Mouse (Mus musculus) ES-Bruce4 (cell line): ENCODE results near the gene Serpina3j. TPM values are rescaled to one million over a fixed set of nuclear protein-coding genes. Genes with fewer than 3 reads are reported as not detected.
"Not testable (repeated sequence)": the region's sequence is repeated elsewhere in the genome, so short reads cannot be mapped to it uniquely, and the experiment has no call there.

ENCODE experiments used
- H3K27ac ChIP-seq: 2 replicates; pipeline ENCODE4 v1.5.1; 2012; ENCODE audit warnings: low read length, inconsistent platforms; ENCODE audit not compliant: insufficient read depth
- H3K27me3 ChIP-seq: 2 replicates; pipeline ENCODE4 v1.6.1; 2012; ENCODE audit warnings: mild to moderate bottlenecking, low read length, inconsistent platforms; ENCODE audit not compliant: control insufficient read depth, poor library complexity, insufficient read depth, severe bottlenecking
- H3K36me3 ChIP-seq: 2 replicates; pipeline ENCODE4 v1.6.1; 2012; ENCODE audit warnings: inconsistent platforms, mild to moderate bottlenecking, low read length, moderate library complexity; ENCODE audit not compliant: control insufficient read depth, poor library complexity, insufficient read depth, severe bottlenecking
- H3K4me1 ChIP-seq: one replicate; pipeline ENCODE4 v1.8.1; 2011; ENCODE audit warnings: low read length; ENCODE audit not compliant: control insufficient read depth, insufficient read depth
- H3K4me3 ChIP-seq: 2 replicates; pipeline ENCODE4 v1.5.1; 2011; ENCODE audit warnings: low read depth, mild to moderate bottlenecking, low read length
- H3K9ac ChIP-seq: 2 replicates; pipeline ENCODE4 v1.6.1; 2012; ENCODE audit warnings: low read depth, mild to moderate bottlenecking, inconsistent platforms; ENCODE audit not compliant: poor library complexity, severe bottlenecking
- H3K9me3 ChIP-seq: replicated peaks from 2 replicates; pipeline ENCODE4 v1.6.1; 2012; ENCODE audit warnings: mild to moderate bottlenecking, low read length, inconsistent platforms; ENCODE audit not compliant: control insufficient read depth, poor library complexity, insufficient read depth, severe bottlenecking
- CTCF ChIP-seq: IDR thresholded peaks from one replicate; pipeline ENCODE4 v1.8.1; 2011; ENCODE audit warnings: low read depth, low read length
- EP300 ChIP-seq: IDR thresholded peaks from 2 replicates; pipeline ENCODE4 v1.6.1; 2011; ENCODE audit warnings: low read depth, low read length; ENCODE audit not compliant: insufficient read depth
- POLR2A ChIP-seq: IDR thresholded peaks from one replicate; pipeline ENCODE4 v1.8.1; 2011; ENCODE audit warnings: low read length; ENCODE audit not compliant: insufficient read depth
- polyA plus RNA-seq: library from polyadenylated mRNA; stranded (reverse); fragments of >200 nt; gene quantifications from 2 replicates; pipeline ENCODE4 v1.2.4, GENCODE M21; 2011; ENCODE audit warnings: low read depth; ENCODE audit not compliant: missing spikeins, insufficient read depth, insufficient read length

Gene Serpina3j
- polyA plus RNA-seq, 1 experiment, result not detected

- no peaks in the 10 kb centered on the region for H3K27me3 ChIP-seq
- TF ChIP-seq POLR2A (no peak), EP300 (no peak), CTCF (no peak)
- H3K4me1 ChIP-seq, result no peaks in the 10 kb centered on the region
- H3K9me3 ChIP-seq, result no peaks in the 10 kb centered on the region
- no peak overlapping the region for H3K9ac ChIP-seq
- no peaks in the 10 kb centered on the region for H3K36me3 ChIP-seq
- H3K27ac ChIP-seq, result no peak overlapping the region
- H3K4me3 ChIP-seq, result no peak overlapping the region
Measured at GRCm38 (mm10) chr12:104338705-104339104, 24.4 kb downstream of the Serpina3j start.

- not testable (repeated sequence) for H3K27ac ChIP-seq, H3K9ac ChIP-seq, H3K9me3 ChIP-seq, H3K27me3 ChIP-seq, H3K4me1 ChIP-seq, H3K36me3 ChIP-seq, H3K4me3 ChIP-seq
Measured at GRCm38 (mm10) chr12:104342489-104342888, 28.1 kb downstream of the Serpina3j start.

- Histone ChIP-seq H3K27me3 (peaks cover 1% of the 10 kb centered on the region; the same call in 1 of the 2 replicates), H3K4me3 (no peak overlapping the region), H3K9ac (no peak overlapping the region), H3K36me3 (no peaks in the 10 kb centered on the region), H3K27ac (no peak overlapping the region), H3K4me1 (no peaks in the 10 kb centered on the region), H3K9me3 (no peaks in the 10 kb centered on the region)
- TF ChIP-seq CTCF, result no peak
- no peak for TF ChIP-seq POLR2A
- no peak for TF ChIP-seq EP300
Measured at GRCm38 (mm10) chr12:104345181-104345580, 30.8 kb downstream of the Serpina3j start.

GRCm38 (mm10) chr12:104345707-104346106, 31.4 kb downstream of the Serpina3j start:
- no peaks in the 10 kb centered on the region for H3K9me3 ChIP-seq
- no peaks in the 10 kb centered on the region for H3K36me3 ChIP-seq
- H3K9ac ChIP-seq, result no peak overlapping the region
- peaks cover 1% of the 10 kb centered on the region; the same call in 1 of the 2 replicates for H3K27me3 ChIP-seq
- H3K27ac ChIP-seq, result no peak overlapping the region
- H3K4me3 ChIP-seq, result no peak overlapping the region
- TF ChIP-seq POLR2A, result no peak
- H3K4me1 ChIP-seq, result no peaks in the 10 kb centered on the region

GRCm38 (mm10) chr12:104347091-104347490, 32.7 kb downstream of the Serpina3j start:
- Histone ChIP-seq H3K27me3 (peaks cover 1% of the 10 kb centered on the region; the same call in 1 of the 2 replicates), H3K36me3 (no peaks in the 10 kb centered on the region), H3K27ac (no peak overlapping the region), H3K4me1 (no peaks in the 10 kb centered on the region), H3K9ac (no peak overlapping the region), H3K4me3 (no peak overlapping the region), H3K9me3 (no peaks in the 10 kb centered on the region)
- no peak for TF ChIP-seq EP300
- no peak for TF ChIP-seq POLR2A
- no peak for TF ChIP-seq CTCF

GRCm38 (mm10) chr12:104351812-104352211, 37.5 kb downstream of the Serpina3j start:
- TF ChIP-seq CTCF, result peak; percentile 41
- not testable (repeated sequence) for H3K27me3 ChIP-seq, H3K36me3 ChIP-seq, H3K9ac ChIP-seq, H3K4me3 ChIP-seq, H3K9me3 ChIP-seq, H3K4me1 ChIP-seq, H3K27ac ChIP-seq

GRCm38 (mm10) chr12:104356006-104356405, 41.7 kb downstream of the Serpina3j start:
- Histone ChIP-seq H3K27ac (no peak overlapping the region), H3K36me3 (no peaks in the 10 kb centered on the region), H3K27me3 (no peaks in the 10 kb centered on the region), H3K9me3 (no peaks in the 10 kb centered on the region), H3K9ac (no peak overlapping the region), H3K4me3 (no peak overlapping the region), H3K4me1 (no peaks in the 10 kb centered on the region)
- TF ChIP-seq POLR2A (no peak), EP300 (no peak), CTCF (no peak)
